Mouse (Mus musculus) kidney, embryonic 14.5 days (tissue): ENCODE results near the gene Casq2. TPM values are rescaled to one million over a fixed set of nuclear protein-coding genes. Genes with fewer than 3 reads are reported as not detected.

Experiments used
- ATAC-seq: fragments of 200-750 bp; cut with Nextera tagmentation; 2 replicates; pipeline ENCODE4 v1.8.0; 2017; ENCODE audit warnings: moderate number of reproducible peaks, mild to moderate bottlenecking, moderate TSS enrichment, moderate library complexity; ENCODE audit not compliant: low FRiP score, low TSS enrichment
- H3K27ac ChIP-seq: fragments of 300-500 bp; sonication (generic); 2 replicates; pipeline ENCODE4 v1.5.1; 2014; ENCODE audit warnings: low read depth, mild to moderate bottlenecking, low read length, moderate library complexity, mixed read lengths
- H3K27me3 ChIP-seq: fragments of 300-500 bp; sonication (generic); 2 replicates; pipeline ENCODE4 v1.6.1; 2014; ENCODE audit warnings: mild to moderate bottlenecking, low read length; ENCODE audit not compliant: control insufficient read depth, insufficient read depth
- H3K36me3 ChIP-seq: fragments of 300-500 bp; sonication (generic); 2 replicates; pipeline ENCODE4 v1.6.1; 2014; ENCODE audit warnings: low read length, mixed read lengths; ENCODE audit not compliant: control insufficient read depth, insufficient read depth
- H3K4me1 ChIP-seq: fragments of 300-500 bp; sonication (generic); 2 replicates; pipeline ENCODE4 v1.6.1; 2014; ENCODE audit warnings: low read length, mixed read lengths; ENCODE audit not compliant: control insufficient read depth, insufficient read depth
- H3K4me2 ChIP-seq: fragments of 300-500 bp; sonication (generic); replicated peaks from 2 replicates; pipeline ENCODE4 v1.6.1; 2014; ENCODE audit warnings: low read depth, mild to moderate bottlenecking, low read length
- H3K4me3 ChIP-seq: fragments of 300-500 bp; sonication (generic); 2 replicates; pipeline ENCODE4 v1.5.1; 2014; ENCODE audit warnings: mild to moderate bottlenecking, low read length
- H3K9ac ChIP-seq: fragments of 300-500 bp; sonication (generic); 2 replicates; pipeline ENCODE4 v1.6.1; 2014; ENCODE audit warnings: low read depth, mild to moderate bottlenecking, low read length, moderate library complexity
- H3K9me3 ChIP-seq: fragments of 300-500 bp; sonication (generic); 2 replicates; pipeline ENCODE4 v1.6.1; 2016; ENCODE audit warnings: low read length; ENCODE audit not compliant: control insufficient read depth
- WGBS: fragments of 180-500 bp; shearing (Covaris S2); extraction: QIAGEN DNeasy Blood & Tissue Kit; methylation state at CpG from one replicate; pipeline ENCODE4 v1.1.7; 2014; 5-methylcytosine and 5-hydroxymethylcytosine counted together
- polyA plus RNA-seq: library from polyadenylated mRNA; unstranded; fragments of >200 nt; fragmentation: Nextera tagmentation; extraction: Ambion mirVana; gene quantifications from 2 replicates; pipeline ENCODE4 v1.2.1, GENCODE M21; 2014

Gene Casq2
- polyA plus RNA-seq, 1 experiment from 2014 or later, result 0.50 TPM

- WGBS, result 85% methylated on average over 2 of the region's 2 CpGs
- no peak overlapping the region for H3K27ac ChIP-seq
- H3K4me3 ChIP-seq, result no peak overlapping the region
- 0 out of 2 replicates have a peak, but pooled peaks cover 3% of the 10 kb centered on the region for H3K4me1 ChIP-seq
- no peaks in the 10 kb centered on the region for H3K27me3 ChIP-seq
- no peak overlapping the region for H3K9ac ChIP-seq
- no peaks in the 10 kb centered on the region for H3K9me3 ChIP-seq
- ATAC-seq, result no peak
- H3K4me2 ChIP-seq, result no peak overlapping the region
- peaks cover 18% of the 10 kb centered on the region for H3K36me3 ChIP-seq
Observed at GRCm38 (mm10) chr3:102182601-102183000, 96.4 kb downstream of the Casq2 start.

GRCm38 (mm10) chr3:102184721-102185120 is 98.5 kb downstream of the Casq2 start:
- ATAC-seq, result peak; percentile 72; the same call in 1 of the 2 replicates
- 27% methylated on average over 5 of the region's 5 CpGs for WGBS

GRCm38 (mm10) chr3:102187401-102187800 is 101.2 kb downstream of the Casq2 start:
- no peaks in the 10 kb centered on the region for H3K27me3 ChIP-seq
- H3K9ac ChIP-seq, result no peak overlapping the region
- H3K27ac ChIP-seq, result no peak overlapping the region
- peaks cover 16% of the 10 kb centered on the region for H3K4me1 ChIP-seq
- H3K36me3 ChIP-seq, result peaks cover 13% of the 10 kb centered on the region; the same call in 1 of the 2 replicates
- no peak overlapping the region for H3K4me2 ChIP-seq
- 87% methylated on average over 4 of the region's 4 CpGs for WGBS
- ATAC-seq, result no peak
- H3K9me3 ChIP-seq, result no peaks in the 10 kb centered on the region
- H3K4me3 ChIP-seq, result no peak overlapping the region

More at GRCm38 (mm10) chr3:102184721-102185120, 98.5 kb downstream of the Casq2 start:
- H3K4me2 ChIP-seq, result no peak overlapping the region
- H3K36me3 ChIP-seq, result peaks cover 20% of the 10 kb centered on the region
- no peaks in the 10 kb centered on the region for H3K27me3 ChIP-seq
- H3K9ac ChIP-seq, result no peak overlapping the region
- no peaks in the 10 kb centered on the region for H3K9me3 ChIP-seq
- no peak overlapping the region for H3K27ac ChIP-seq
- H3K4me3 ChIP-seq, result no peak overlapping the region
- H3K4me1 ChIP-seq, result peaks cover 8% of the 10 kb centered on the region; the same call in 1 of the 2 replicates

GRCm38 (mm10) chr3:102188972-102189371 is 102.8 kb downstream of the Casq2 start:
- Histone ChIP-seq H3K9ac (no peak overlapping the region), H3K4me3 (no peak overlapping the region), H3K36me3 (peaks cover 7% of the 10 kb centered on the region; the same call in 1 of the 2 replicates), H3K4me1 (peaks cover 32% of the 10 kb centered on the region), H3K4me2 (no peak overlapping the region), H3K27me3 (no peaks in the 10 kb centered on the region), H3K27ac (peak overlapping the region; percentile 37; the same call in 1 of the 2 replicates), H3K9me3 (no peaks in the 10 kb centered on the region)
- ATAC-seq, result no peak
- 42% methylated on average over 6 of the region's 6 CpGs for WGBS

GRCm38 (mm10) chr3:102190015-102190414 is 103.8 kb downstream of the Casq2 start:
- H3K9me3 ChIP-seq, result no peaks in the 10 kb centered on the region
- peak; percentile 29; the same call in 1 of the 2 replicates for ATAC-seq
- no peak overlapping the region for H3K4me2 ChIP-seq
- 0 out of 2 replicates have a peak, but pooled peaks cover 5% of the 10 kb centered on the region for H3K36me3 ChIP-seq
- H3K4me3 ChIP-seq, result no peak overlapping the region
- H3K27ac ChIP-seq, result no peak overlapping the region
- H3K9ac ChIP-seq, result no peak overlapping the region
- H3K27me3 ChIP-seq, result no peaks in the 10 kb centered on the region
- 13% methylated on average over 4 of the region's 4 CpGs for WGBS
- H3K4me1 ChIP-seq, result peaks cover 37% of the 10 kb centered on the region

GRCm38 (mm10) chr3:102190642-102191041 is 104.4 kb downstream of the Casq2 start:
- H3K4me1 ChIP-seq, result peaks cover 43% of the 10 kb centered on the region
- ATAC-seq, result no peak

GRCm38 (mm10) chr3:102191575-102191974 is 105.4 kb downstream of the Casq2 start:
- H3K27me3 ChIP-seq, result no peaks in the 10 kb centered on the region
- ATAC-seq, result no peak
- H3K27ac ChIP-seq, result no peak overlapping the region
- no peaks in the 10 kb centered on the region for H3K9me3 ChIP-seq
- WGBS, result 70% methylated on average over 3 of the region's 3 CpGs
- H3K9ac ChIP-seq, result no peak overlapping the region
- no peak overlapping the region for H3K4me3 ChIP-seq
- H3K36me3 ChIP-seq, result peaks cover 5% of the 10 kb centered on the region; the same call in 1 of the 2 replicates
- peaks cover 53% of the 10 kb centered on the region for H3K4me1 ChIP-seq
- no peak overlapping the region for H3K4me2 ChIP-seq

More at GRCm38 (mm10) chr3:102190642-102191041, 104.4 kb downstream of the Casq2 start:
- Histone ChIP-seq H3K4me2 (no peak overlapping the region), H3K27me3 (no peaks in the 10 kb centered on the region), H3K9me3 (no peaks in the 10 kb centered on the region), H3K36me3 (peaks cover 5% of the 10 kb centered on the region; the same call in 1 of the 2 replicates), H3K27ac (no peak overlapping the region), H3K4me3 (no peak overlapping the region), H3K9ac (no peak overlapping the region)

GRCm38 (mm10) chr3:102192621-102193020 is 106.4 kb downstream of the Casq2 start:
- Histone ChIP-seq H3K4me1 (peaks cover 63% of the 10 kb centered on the region), H3K36me3 (peaks cover 2% of the 10 kb centered on the region; the same call in 1 of the 2 replicates), H3K4me2 (no peak overlapping the region), H3K9me3 (no peaks in the 10 kb centered on the region), H3K9ac (no peak overlapping the region), H3K27me3 (no peaks in the 10 kb centered on the region), H3K4me3 (no peak overlapping the region), H3K27ac (no peak overlapping the region)
- WGBS, result 44% methylated on average over 2 of the region's 2 CpGs
- ATAC-seq, result peak; percentile 41; the same call in 1 of the 2 replicates

GRCm38 (mm10) chr3:102193488-102194290 is 107.5 kb downstream of the Casq2 start:
- H3K4me2 ChIP-seq, result peak overlapping the region; percentile 26
- 5% methylated on average over 20 of the region's 20 CpGs for WGBS
- H3K9me3 ChIP-seq, result no peaks in the 10 kb centered on the region
- peak; percentile 11; the same call in 1 of the 2 replicates for ATAC-seq
- no peak overlapping the region for H3K9ac ChIP-seq
- H3K27ac ChIP-seq, result peak overlapping the region; percentile 80; the same call in 1 of the 2 replicates
- no peaks in the 10 kb centered on the region for H3K27me3 ChIP-seq
- H3K4me1 ChIP-seq, result peaks cover 74% of the 10 kb centered on the region
- H3K4me3 ChIP-seq, result no peak overlapping the region
- no peaks in the 10 kb centered on the region; the same call in 1 of the 2 replicates for H3K36me3 ChIP-seq
